Mouse (Mus musculus): ENCODE measurements around the gene Wfikkn2.
"Not testable (repeated sequence)": the region's sequence is repeated elsewhere in the genome, so short reads cannot be mapped to it uniquely, and the experiment has no call there.

Wfikkn2 gene

GRCm38 (mm10) chr11:94245955-94246788 lies at the start of gene Wfikkn2:
TSS of gene Wfikkn2 (minus strand) at chr11:94246005.
- DNase-seq (ENCODE audit: extremely low read depth, low read depth), result no peak

DNA sequence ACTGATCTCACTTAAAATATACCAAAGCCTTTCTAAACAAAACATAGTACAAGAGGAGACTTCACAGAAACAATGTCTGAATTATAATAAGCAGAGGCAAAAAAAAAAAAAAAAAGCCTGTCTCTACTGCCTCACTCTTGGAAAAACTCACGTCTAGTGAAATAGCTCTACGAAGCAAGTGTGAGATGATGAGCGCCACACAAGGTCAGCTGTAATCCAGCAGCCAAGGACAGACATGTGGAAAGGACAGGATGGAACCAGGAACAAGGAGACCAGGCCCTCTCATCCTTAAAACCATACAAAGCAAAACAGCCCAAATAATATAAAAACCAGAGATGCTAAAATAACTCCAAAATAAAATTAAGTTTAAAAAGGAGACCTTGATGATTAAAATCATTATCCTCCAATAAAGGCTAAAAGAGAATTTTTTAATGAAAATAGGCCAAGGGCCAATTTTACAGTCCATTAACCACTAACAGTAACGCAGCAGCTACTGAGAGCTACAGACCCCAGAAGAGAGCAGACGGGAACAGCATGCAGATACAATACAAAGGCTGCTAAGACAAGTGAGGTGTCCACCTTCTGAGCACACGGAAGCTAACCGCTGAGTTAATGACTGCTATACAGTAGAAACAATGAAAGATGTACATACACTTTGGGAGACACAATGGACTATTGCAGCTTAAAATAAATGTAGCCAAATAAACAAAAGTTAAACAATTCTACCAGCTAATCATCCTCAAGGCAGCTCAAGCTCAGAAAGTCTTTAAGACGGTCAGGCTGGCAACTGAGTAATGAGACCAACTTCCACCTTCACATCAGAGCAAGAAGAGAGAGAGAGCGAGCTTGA lies 49.4 kb upstream of the Wfikkn2 start:
- no peak for DNase-seq (ENCODE audit: extremely low read depth, low read depth)

- DNase-seq (ENCODE audit: extremely low read depth, low read depth), result no peak
These were observed 44.4 kb upstream of the Wfikkn2 start for GRCm38 (mm10) chr11:94290062-94290740.

- DNase-seq (ENCODE audit: extremely low read depth, low read depth), result no peak
These were observed 41.3 kb upstream of the Wfikkn2 start for GRCm38 (mm10) chr11:94287105-94287504.

DNA sequence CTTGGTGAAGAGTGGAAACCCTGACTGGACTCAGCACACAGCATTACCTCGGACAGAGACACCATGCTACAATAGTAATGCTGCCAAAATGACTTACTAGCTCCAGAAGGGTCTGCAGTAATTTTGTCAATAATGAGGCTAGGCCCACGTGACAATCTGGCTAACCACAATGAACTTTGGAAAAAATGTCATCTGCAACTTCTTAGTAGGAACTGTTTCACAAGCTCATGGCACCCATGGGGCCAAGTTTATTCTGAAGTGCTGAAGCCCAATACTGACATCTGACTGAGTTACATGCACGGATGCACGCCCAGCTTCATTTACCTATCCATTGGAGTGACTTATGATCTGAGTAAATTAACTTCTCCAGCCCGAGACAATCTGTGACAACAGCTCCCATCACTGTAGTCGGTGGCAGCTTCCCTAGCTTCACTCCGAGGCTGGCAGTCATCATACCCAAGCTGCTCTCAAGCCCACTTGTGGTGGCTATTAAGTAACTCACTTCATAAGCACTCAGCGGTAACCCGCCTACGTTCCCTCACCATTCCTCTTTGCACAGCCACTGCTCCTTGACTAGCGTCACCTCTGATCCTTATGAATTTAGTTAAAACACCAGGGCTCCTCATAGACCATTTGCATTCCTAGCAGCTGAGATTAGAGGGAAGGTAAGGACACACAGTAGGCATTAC lies 40.2 kb upstream of the Wfikkn2 start:
- DNase-seq (ENCODE audit: extremely low read depth, low read depth), result no peak

DNA sequence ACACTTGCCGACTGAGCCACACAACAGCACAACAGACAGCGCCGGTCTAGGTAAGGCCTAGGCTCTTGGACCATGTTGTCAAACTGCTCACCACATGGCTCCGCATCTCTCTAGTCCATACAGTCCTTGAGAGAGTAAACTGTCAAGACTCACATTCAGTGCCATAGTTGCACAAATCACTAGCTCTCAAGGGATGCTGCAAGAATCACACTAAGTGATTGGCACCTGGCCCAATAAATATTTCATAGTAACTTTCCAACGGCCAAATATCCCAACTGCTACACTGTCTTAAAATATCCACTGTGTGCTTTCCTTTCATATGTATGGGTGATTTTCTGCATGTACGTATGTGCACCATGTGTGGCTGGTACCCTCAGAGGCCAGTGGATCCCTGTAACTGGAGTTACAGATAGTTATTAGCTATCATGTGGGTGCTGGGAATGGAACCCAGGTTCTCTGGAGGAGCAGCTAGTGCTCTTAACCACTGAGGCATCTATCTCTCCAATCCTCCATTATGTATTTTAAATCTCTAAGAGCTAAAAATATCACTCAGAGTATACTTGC lies 37.8 kb upstream of the Wfikkn2 start:
- no peak for DNase-seq (ENCODE audit: extremely low read depth, low read depth)

DNA sequence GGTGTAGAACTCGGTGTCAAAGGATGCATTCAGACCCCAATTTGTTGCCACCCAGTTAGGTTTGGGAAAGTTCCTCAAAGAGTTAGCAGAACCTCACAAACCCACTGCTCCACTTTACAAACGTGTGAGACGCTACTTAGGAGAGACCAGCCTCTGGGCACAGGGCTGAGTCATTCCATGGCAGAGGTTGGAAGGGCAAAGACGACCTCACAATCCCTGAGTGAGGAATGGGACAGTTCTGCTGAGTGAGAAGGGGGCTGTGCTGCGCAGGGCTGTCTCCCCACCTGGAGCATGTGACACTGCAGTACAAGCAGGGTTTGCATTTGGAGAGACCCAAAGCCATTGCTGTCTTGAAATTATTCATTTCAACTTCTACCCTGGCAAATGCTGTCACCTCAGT lies 36.5 kb upstream of the Wfikkn2 start:
- DNase-seq (ENCODE audit: extremely low read depth, low read depth), result no peak

GRCm38 (mm10) chr11:94281199-94282181 lies 35.7 kb upstream of the Wfikkn2 start, which contains the start of gene Gm21885:
TSS of gene Gm21885 (plus strand) at chr11:94281873.
- no peak for DNase-seq (ENCODE audit: extremely low read depth, low read depth)

DNA sequence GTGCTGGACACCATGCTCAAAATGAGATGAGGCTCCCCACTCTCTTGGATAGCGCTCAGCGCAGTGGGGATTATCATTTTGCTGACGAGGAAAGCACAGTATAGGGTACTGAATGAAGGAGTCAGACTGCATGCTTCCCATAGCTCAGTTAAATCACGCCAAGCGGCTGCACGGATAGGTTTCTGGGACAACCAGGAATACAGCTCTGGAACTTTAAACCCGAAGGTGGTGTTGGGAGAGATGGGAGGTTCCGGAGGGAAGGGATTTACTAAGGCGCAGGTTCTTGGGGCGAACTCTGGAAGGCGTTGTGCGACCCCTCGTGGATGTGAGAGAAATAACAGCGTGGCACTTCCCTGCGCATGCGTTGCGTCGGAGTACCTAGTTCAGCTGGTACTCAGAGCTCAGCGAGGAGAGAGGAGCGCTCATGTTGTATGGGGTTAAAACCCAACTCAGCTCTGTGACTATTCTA lies 31.1 kb upstream of the Wfikkn2 start:
- peak; percentile 76 for DNase-seq (ENCODE audit: extremely low read depth, low read depth)

DNA sequence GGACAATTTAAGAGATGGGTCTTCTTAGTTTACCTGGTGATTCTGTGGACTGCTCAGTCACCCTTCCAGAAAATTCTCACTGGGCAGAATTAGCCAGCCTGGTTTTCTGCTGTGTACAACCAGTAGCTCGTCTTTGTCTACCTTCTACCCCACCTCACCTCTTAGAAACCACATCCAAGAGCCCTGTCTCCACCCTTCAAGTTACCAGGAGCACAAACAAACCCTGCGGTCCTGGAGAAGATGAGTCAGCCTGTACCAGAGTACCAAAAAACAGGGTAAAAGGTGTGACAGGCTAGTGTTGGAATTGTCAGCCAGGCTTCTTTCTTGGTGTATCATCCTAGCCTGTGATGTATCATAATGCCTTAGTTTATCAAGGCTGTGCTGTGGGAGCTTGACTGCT lies 29.9 kb upstream of the Wfikkn2 start:
- no peak for DNase-seq (ENCODE audit: extremely low read depth, low read depth)

GRCm38 (mm10) chr11:94275226-94275625 lies 29.4 kb upstream of the Wfikkn2 start:
- DNase-seq (ENCODE audit: extremely low read depth, low read depth), result no peak

GRCm38 (mm10) chr11:94274206-94274867 lies 28.5 kb upstream of the Wfikkn2 start:
- DNase-seq (ENCODE audit: extremely low read depth, low read depth), result peak; percentile 17

DNA sequence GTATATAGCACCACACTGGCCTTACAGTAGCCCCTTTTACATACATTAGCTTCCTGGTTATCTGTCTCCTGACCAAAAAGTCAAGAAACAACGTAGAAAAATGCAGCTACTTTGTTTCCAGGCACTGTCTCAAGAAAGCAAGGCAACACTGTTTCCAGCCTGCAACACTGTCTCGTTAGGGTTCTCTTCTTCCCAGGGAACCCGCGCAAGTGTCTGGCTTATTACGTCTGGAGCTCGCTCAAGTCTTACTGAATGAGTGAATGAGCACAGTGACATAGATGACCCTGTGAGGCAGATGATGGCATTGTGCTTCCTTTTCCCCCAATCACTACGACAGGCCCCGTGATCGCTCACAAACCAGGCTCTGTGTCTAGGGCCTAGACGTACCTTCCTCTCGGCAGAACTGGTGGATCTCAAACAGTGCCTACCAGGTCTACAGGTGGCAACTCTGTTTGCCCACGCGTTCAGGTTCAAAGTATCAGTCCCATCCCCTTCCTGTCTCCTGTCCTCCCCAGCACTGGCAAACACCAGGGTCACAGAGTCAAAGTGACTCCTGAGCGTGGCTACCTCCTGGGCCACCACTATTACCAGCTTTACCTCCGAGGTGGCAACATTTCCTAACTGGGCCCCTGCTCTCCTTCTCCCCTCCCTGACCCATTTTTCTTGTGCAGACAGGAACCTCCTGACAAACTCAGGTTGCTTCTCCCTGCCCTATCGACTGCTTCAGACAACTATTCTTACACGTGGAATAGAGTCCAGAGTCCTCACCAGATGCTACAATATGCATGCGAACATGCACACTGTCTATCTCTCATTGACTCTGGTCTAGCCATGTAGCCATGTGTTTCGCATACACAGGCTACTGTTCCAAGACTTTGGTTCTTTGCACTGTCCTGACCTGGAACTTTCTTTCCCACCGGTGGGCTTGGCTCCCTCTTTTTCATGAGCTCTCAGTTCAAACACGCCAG lies 27.4 kb upstream of the Wfikkn2 start:
- DNase-seq (ENCODE audit: extremely low read depth, low read depth), result no peak

DNA sequence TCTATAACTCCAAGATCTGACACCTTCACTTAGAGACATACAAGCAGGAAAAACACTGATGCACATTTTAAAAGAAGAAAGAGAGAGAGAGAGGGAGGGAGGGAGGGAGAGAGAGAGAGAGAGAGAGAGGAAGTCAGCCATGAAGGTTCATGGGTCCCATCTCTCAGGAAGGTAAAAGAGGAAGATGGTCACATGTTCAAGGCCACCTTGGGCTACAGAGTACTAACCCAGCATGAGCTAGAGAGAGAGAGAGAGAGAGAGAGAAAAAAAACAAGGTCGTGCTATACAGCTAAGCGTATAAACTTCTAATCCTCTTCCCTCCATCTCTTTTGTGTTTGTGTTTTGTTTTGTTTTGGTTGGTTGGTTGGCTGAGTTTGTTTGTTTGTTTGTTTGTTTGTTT lies 25.2 kb upstream of the Wfikkn2 start:
- peak; percentile 38 for DNase-seq (ENCODE audit: extremely low read depth, low read depth)

- DNase-seq (ENCODE audit: extremely low read depth, low read depth), result no peak
These were observed 24.1 kb upstream of the Wfikkn2 start for GRCm38 (mm10) chr11:94269906-94270305.

DNA sequence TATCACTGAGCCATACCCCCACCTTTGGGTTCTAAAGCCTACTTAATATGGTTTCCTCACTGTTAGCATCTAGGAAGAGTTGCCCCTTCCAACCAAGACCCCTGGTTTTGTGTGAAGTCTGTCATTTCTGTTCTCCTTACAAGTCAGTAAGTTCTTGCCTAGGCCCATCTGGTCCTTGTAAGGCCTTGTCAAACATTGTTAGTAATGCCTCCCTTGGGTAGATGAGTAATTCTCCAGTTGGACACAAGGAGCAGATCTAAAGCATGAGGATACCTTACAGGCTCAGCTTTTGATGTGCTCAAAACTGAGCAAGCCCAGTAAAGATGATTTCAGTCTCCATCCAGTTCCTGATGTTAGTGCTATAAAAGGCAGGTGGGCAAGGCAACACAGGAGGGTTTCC lies 23.0 kb upstream of the Wfikkn2 start:
- DNase-seq (ENCODE audit: extremely low read depth, low read depth), result no peak

- not testable (repeated sequence) for DNase-seq (ENCODE audit: extremely low read depth, low read depth)
These were observed 20.4 kb upstream of the Wfikkn2 start for GRCm38 (mm10) chr11:94266155-94266554.
